9 mouse cellular contexts compared by ENCODE assay signal in genomic region chr4:44107339-44107738, GRCm38 (mm10). TPM values are rescaled to one million over a fixed set of nuclear protein-coding genes. Genes with fewer than 3 reads are reported as not detected.
A peak's percentile ranks its signal among the peaks of the same experiment; 100 is the strongest.
DNase-seq lines count a peak whose midpoint lies in the region; ATAC-seq and TF ChIP-seq lines count a peak whose summit lies in the region.
"Had no signal": no experiment of that assay in that cellular context is flagged by ENCODE, and none has a peak within 500 bp of the region (broad histone marks: within the 10 kb centered on the region; RNA-seq: fewer than 3 reads in every experiment).

No protein-coding gene starts in this region.

- no peak for DNase-seq in hindbrain, embryonic 11.5 days (ENCODE audit: low spot score)
- peak; percentile 44 to 46 for DNase-seq in heart, adult 9 months (ENCODE audit: low spot score in 2 of 2)
- DNase-seq in naive thymus-derived CD4-positive, alpha-beta T cell, adult 2 months (ENCODE audit: low read depth): peak; percentile 32
- DNase-seq in cerebellum, postnatal 25 days: no peak
- DNase-seq in hindbrain, postnatal 0 days (ENCODE audit: low spot score): no peak
- no peak for DNase-seq in midbrain, embryonic 10.5 days (ENCODE audit: low spot score)
- DNase-seq: liver, embryonic 13.5 days had no signal

- WGBS in hindbrain, embryonic 13.5 days: 60% methylated on average over 6 of the region's 6 CpGs
- 58% methylated on average over 6 of the region's 6 CpGs for WGBS in hindbrain, embryonic 11.5 days
- WGBS in kidney, embryonic 16.5 days: 38% methylated on average over 6 of the region's 6 CpGs
- 39% methylated on average over 6 of the region's 6 CpGs for WGBS in hindbrain, postnatal 0 days
- 65% methylated on average over 6 of the region's 6 CpGs for WGBS in midbrain, embryonic 10.5 days

- ATAC-seq in hindbrain, embryonic 13.5 days (ENCODE audit: low FRiP score): no peak
- ATAC-seq in hindbrain, embryonic 11.5 days (ENCODE audit: low FRiP score): no peak
- ATAC-seq in kidney, embryonic 16.5 days (ENCODE audit: low FRiP score, low TSS enrichment): no peak
- ATAC-seq in hindbrain, postnatal 0 days: no peak

- H3K4me3 ChIP-seq in hindbrain, embryonic 13.5 days: no peak overlapping the region
- no peak overlapping the region for H3K4me3 ChIP-seq in hindbrain, embryonic 11.5 days (ENCODE audit: low read depth, low read length)
- H3K4me3 ChIP-seq in kidney, embryonic 16.5 days (ENCODE audit: low read length): no peak overlapping the region
- no peak overlapping the region for H3K4me3 ChIP-seq in hindbrain, postnatal 0 days (ENCODE audit: low read length)
- H3K4me3 ChIP-seq in midbrain, embryonic 10.5 days: no peak overlapping the region

- H3K27ac ChIP-seq in hindbrain, embryonic 13.5 days: no peak overlapping the region
- no peak overlapping the region for H3K27ac ChIP-seq in hindbrain, embryonic 11.5 days (ENCODE audit: low read depth, low read length)
- peak overlapping the region; percentile 78; the same call in 1 of the 2 replicates for H3K27ac ChIP-seq in kidney, embryonic 16.5 days (ENCODE audit: low read length)
- H3K27ac ChIP-seq in hindbrain, postnatal 0 days: no peak overlapping the region
- H3K27ac ChIP-seq in midbrain, embryonic 10.5 days (replicated peaks): no peak overlapping the region
- H3K27ac ChIP-seq: liver, embryonic 13.5 days had no signal

- peaks cover 28% of the 10 kb centered on the region for H3K4me1 ChIP-seq in hindbrain, embryonic 13.5 days (replicated peaks)
- H3K4me1 ChIP-seq in hindbrain, embryonic 11.5 days (replicated peaks; ENCODE audit: control insufficient read depth, insufficient read depth, low read length): no peaks in the 10 kb centered on the region; the same call in 1 of the 2 replicates
- H3K4me1 ChIP-seq in kidney, embryonic 16.5 days (ENCODE audit: insufficient read depth, low read length): peaks cover 33% of the 10 kb centered on the region
- H3K4me1 ChIP-seq in hindbrain, postnatal 0 days (ENCODE audit: insufficient read depth, low read length): 0 out of 2 replicates have a peak, but pooled peaks cover 3% of the 10 kb centered on the region
- peaks cover 18% of the 10 kb centered on the region for H3K4me1 ChIP-seq in midbrain, embryonic 10.5 days

- no peaks in the 10 kb centered on the region for H3K36me3 ChIP-seq in hindbrain, embryonic 13.5 days
- no peaks in the 10 kb centered on the region for H3K36me3 ChIP-seq in hindbrain, embryonic 11.5 days (ENCODE audit: control insufficient read depth, insufficient read depth, low read length)
- H3K36me3 ChIP-seq in kidney, embryonic 16.5 days (ENCODE audit: insufficient read depth, low read length): no peaks in the 10 kb centered on the region
- H3K36me3 ChIP-seq in hindbrain, postnatal 0 days (ENCODE audit: insufficient read depth, low read length): no peaks in the 10 kb centered on the region
- H3K36me3 ChIP-seq in midbrain, embryonic 10.5 days: no peaks in the 10 kb centered on the region
- H3K36me3 ChIP-seq: liver, embryonic 13.5 days had no signal

- no peaks in the 10 kb centered on the region for H3K27me3 ChIP-seq in hindbrain, embryonic 13.5 days
- H3K27me3 ChIP-seq in hindbrain, embryonic 11.5 days (ENCODE audit: control insufficient read depth, insufficient read depth, low read length): no peaks in the 10 kb centered on the region
- H3K27me3 ChIP-seq in kidney, embryonic 16.5 days (ENCODE audit: insufficient read depth, low read length): no peaks in the 10 kb centered on the region
- no peaks in the 10 kb centered on the region for H3K27me3 ChIP-seq in hindbrain, postnatal 0 days (ENCODE audit: insufficient read depth, low read length)
- H3K27me3 ChIP-seq in midbrain, embryonic 10.5 days (ENCODE audit: low read depth, poor library complexity, severe bottlenecking): peaks cover 13% of the 10 kb centered on the region; the same call in 1 of the 2 replicates

- no peak overlapping the region for H3K9ac ChIP-seq in hindbrain, embryonic 13.5 days
- no peak overlapping the region for H3K9ac ChIP-seq in hindbrain, embryonic 11.5 days (ENCODE audit: low read depth, low read length)
- H3K9ac ChIP-seq in kidney, embryonic 16.5 days (replicated peaks; ENCODE audit: low read length): no peak overlapping the region
- H3K9ac ChIP-seq in hindbrain, postnatal 0 days (replicated peaks; ENCODE audit: low read length): no peak overlapping the region
- H3K9ac ChIP-seq: liver, embryonic 13.5 days had no signal

- TF ChIP-seq CTCF in hindbrain, postnatal 0 days (IDR thresholded peaks at IDR 0.05; ENCODE audit: low read depth): no peak

- peak overlapping the region; percentile 42; the same call in 1 of the 2 replicates for H3K4me2 ChIP-seq in hindbrain, embryonic 13.5 days
- H3K4me2 ChIP-seq in hindbrain, embryonic 11.5 days (replicated peaks; ENCODE audit: low read depth, low read length): no peak overlapping the region
- no peak overlapping the region for H3K4me2 ChIP-seq in kidney, embryonic 16.5 days (replicated peaks; ENCODE audit: low read depth, low read length)
- H3K4me2 ChIP-seq in hindbrain, postnatal 0 days (ENCODE audit: low read depth, low read length): no peak overlapping the region
- H3K4me2 ChIP-seq: liver, embryonic 13.5 days had no signal

- no peaks in the 10 kb centered on the region for H3K9me3 ChIP-seq in hindbrain, embryonic 13.5 days
- no peaks in the 10 kb centered on the region for H3K9me3 ChIP-seq in hindbrain, embryonic 11.5 days (ENCODE audit: control insufficient read depth, low read length)
- no peaks in the 10 kb centered on the region for H3K9me3 ChIP-seq in kidney, embryonic 16.5 days (ENCODE audit: low read length)
- no peaks in the 10 kb centered on the region for H3K9me3 ChIP-seq in hindbrain, postnatal 0 days (ENCODE audit: low read length)
- H3K9me3 ChIP-seq in midbrain, embryonic 10.5 days (replicated peaks): no peaks in the 10 kb centered on the region
- H3K9me3 ChIP-seq: liver, embryonic 13.5 days had no signal

RNA-seq across cellular contexts. Expression of gene Gne, which starts 23.4 kb away (rescaled TPM):
- 23.6 and 24.1 TPM in 2 replicates for polyA plus RNA-seq in hindbrain, embryonic 13.5 days (2015; fragmentation: Nextera tagmentation; extraction: Ambion mirVana)
- polyA plus RNA-seq in hindbrain, embryonic 11.5 days (2014; fragmentation: Nextera tagmentation; extraction: Ambion mirVana): 23.1 and 24.2 TPM in 2 replicates
- 26.4 and 26.6 TPM in 2 replicates for polyA plus RNA-seq in kidney, embryonic 16.5 days (2015; fragmentation: Nextera tagmentation; extraction: Ambion mirVana)
- total RNA-seq in hindbrain, postnatal 0 days (2014; rRNA removed): 41.9 and 44.5 TPM in 2 replicates
- polyA plus RNA-seq in hindbrain, postnatal 0 days (2015; fragmentation: Nextera tagmentation; extraction: Ambion mirVana): 24.7 and 26.1 TPM in 2 replicates
- 14.5 and 17.6 TPM in 2 replicates for polyA plus RNA-seq in midbrain, embryonic 10.5 days (2016; fragmentation: Nextera tagmentation; extraction: Ambion mirVana)

Comparison
In these comparisons a context has a peak if more than half of its experiments do, and no peak if none do; other contexts are left out.
1. DNase-seq: peak in heart, adult 9 months (2 of 2) and naive thymus-derived CD4-positive, alpha-beta T cell, adult 2 months (single experiment); none in hindbrain, embryonic 11.5 days (single experiment), cerebellum, postnatal 25 days (0 of 2), hindbrain, postnatal 0 days (single experiment) and midbrain, embryonic 10.5 days (single experiment).